Mouse (Mus musculus) ovary, postnatal 14 days (tissue): ENCODE measurements at regions not wholly inside any gene's neighbourhood (a gene's known extent, or its start where the extent isn't known, plus 50 kb on each side); places are given as distances from the start of the nearest gene placed in this dataset.
"Not testable (repeated sequence)": the region's sequence is repeated elsewhere in the genome, so short reads cannot be mapped to it uniquely, and the experiment has no call there.

Experiments
- DNase-seq: peaks from one replicate; pipeline ENCODE4 v3.0.0; 2022; ENCODE audit warnings: low spot score

DNA sequence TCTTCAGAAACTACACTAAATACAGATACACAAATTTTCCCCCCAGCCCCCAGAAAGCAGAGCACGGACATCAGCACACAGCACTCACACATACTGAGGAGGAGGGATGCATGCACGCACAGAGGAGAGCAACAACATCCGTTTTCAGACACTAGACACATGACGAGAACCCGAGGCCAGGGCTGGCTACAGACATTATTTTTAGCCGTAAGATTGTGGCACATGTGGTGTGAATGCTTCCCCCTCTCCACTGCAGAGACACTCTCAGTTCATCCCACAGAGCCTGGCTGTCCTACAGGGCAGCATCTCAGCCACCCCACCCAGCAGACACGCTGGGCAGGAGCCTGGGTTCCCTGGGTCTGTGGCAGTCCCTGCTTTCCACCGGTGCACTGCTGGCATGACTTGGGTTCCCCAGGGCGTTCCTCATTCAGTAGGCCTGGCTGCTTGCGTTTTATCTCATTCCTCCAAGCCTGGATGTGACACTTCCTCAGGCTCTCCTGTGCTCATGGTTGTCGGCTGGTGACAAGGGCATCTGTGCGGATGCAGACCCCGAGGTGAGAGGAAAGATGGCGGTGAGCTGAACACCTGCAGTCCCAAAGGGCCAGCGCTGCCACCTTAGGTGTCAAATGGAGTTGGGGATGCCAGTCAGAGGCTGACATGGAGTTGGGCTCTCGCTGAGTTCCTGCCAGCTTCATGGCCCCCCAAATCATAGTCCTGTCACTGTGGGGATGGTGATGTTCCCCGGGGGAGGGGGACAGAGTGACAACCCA is 247.1 kb upstream of the Myt1l start:
- no peak for DNase-seq

DNA sequence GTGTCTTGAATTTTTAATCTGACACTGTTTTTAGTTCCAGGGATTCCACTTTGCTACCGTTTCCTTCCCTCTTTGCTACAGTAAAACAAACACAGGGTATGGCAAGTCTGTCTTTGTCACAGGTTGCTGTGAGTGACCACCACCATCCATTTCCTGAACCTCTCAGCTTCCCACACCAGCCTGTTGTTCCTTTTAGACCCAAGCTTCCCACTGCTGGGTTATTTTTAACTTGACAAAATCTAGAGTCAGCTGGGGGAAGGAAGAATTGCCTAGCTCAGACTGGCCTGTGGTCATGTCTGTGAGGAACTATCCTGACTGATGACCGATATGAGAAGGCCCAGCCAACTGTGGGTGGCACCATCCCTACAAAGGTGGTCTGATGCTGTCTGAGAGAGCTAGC is 239.4 kb upstream of the Myt1l start:
- no peak for DNase-seq

DNA sequence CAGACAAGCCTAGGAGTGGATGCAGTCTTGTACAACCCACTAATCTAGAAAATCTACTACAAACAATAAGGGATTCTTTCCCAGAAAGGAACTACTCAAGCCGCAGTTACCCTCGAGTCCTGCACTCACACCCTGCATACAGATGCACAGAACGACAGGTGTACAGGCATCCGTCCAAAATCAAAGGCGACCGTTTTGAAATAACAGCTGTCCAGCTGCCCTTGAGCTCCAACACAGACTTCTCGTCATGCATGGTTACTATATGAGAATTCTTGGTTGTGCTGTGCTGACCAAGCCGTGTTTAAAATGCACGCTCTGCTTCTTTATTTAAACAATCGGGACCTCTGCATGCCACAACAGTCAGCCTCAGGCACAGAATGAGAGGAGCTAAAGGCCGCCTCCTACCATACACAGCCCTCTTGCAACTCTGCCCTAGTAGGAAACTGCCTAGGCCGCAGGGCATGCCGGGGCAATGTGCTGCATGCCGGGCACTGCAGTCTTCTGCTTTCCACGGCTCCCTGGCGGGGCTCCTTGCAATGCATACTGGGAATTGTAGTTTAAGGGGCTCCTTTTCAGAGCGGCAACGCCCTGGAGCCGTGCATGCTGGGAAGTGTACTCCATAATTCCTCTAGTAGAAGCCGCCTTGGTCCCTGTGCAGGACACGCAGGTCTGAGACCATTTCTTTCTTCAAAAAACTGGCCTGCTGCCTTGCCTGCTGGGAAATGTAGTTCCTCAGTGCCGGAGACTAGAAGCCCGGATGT is 237.4 kb upstream of the Myt1l start:
- DNase-seq = peak; percentile 83

DNA sequence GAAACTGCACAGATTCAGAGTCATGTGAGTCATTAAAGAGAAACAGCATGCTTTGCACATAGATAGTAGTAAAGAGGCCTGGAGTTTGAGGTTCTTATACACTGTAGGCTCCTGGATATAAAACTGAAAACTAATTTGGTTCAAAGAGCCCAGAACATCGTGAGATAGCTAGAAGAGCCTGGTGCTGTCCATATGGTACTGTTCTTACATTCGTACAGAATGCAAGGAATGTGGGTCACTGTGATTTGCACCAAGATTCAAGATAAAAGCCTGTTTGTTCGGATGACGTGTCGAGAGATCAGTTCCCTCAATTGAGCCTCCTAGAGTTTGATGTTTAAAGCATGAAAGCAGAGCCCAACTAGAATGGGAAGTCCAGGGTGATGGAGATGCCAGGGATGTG is 230.2 kb upstream of the Myt1l start:
- DNase-seq = no peak

DNA sequence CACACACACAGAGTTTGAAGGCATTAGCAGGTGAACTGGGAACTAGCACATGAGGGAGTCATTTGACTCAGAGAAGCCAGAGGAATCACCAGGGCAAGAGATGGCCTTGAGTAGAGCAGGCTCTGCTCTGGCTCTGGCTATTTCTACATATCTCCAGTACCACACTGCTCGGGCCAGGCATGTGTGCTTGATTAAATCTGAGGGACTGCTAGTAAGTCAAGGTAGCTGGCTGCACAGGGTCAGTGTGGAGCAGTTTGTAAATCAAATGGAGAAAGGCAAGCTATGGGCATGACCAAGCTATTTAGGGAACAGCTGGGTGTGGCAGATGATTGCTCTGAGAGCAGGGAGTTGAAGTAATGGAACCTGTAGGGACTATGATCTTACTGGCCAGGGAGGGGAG is 212.5 kb upstream of the Myt1l start:
- no peak for DNase-seq

DNA sequence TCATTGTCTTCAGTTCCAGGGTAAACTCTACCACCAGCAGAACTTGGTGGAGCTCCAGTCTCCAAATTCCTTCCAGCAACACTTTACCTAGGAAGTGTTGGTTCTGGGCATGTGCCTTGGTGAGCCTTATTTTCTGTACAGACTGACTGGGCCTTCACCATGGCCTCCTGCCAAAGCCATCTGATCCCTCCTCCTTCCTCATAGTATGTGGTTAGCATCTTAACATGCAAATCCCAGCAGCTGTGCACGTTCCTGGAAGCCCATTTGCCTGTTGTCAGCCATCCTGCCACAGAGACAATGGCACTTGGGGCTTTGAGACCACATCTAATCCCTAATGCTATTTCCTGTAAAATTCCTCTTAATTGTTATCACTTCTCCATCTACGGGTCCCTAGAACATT is 206.7 kb upstream of the Myt1l start:
- no peak for DNase-seq

DNA sequence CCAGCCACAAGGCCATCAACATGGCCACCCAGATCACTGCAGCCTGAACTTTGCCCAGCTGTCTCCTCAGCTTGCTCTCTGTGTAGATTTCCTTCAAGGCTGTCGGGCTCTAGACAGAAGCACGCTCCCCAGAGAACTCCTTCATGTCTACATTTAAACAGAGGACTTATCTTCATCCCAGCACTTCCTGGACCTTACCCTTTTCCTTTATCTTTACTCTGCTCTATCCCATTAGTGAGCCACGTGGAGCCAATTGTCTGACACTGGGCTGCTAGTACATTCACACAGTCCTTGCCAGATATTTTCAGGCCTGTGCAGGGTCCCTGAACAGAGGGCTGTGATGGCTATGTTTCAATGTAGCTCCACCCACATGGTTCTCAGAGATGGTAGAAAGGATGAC is 204.7 kb upstream of the Myt1l start:
- no peak for DNase-seq

DNA sequence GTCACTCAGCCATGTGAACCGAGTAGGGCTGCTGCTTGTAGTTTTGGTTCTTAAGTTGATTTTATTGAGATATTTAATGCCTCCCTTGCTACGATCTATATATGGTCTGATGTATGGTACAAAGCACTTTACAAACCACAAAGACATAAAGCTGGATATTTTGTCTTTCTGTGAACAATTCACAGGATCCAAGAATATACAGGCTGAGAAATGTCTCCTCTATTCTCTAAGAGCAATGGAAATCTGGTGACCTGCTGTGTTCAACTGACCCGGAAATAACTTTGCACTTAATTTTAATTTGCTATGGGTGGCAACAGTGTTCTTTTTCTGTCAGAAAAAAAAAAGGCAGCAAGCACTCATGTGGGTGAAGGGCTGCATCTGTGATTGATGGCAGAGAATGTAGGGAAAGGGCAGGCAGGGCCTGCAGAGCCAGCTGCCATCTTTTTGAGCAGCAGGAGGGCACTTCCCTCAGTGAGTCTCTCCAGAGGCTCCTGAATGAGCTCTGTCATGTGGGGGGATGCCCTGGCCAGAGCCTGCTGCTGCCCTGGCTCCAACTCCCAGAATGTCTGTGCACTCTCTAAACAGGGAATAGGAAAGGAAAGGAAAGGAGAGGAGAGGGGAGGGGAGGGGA is 192.2 kb upstream of the Myt1l start:
- no peak for DNase-seq

DNA sequence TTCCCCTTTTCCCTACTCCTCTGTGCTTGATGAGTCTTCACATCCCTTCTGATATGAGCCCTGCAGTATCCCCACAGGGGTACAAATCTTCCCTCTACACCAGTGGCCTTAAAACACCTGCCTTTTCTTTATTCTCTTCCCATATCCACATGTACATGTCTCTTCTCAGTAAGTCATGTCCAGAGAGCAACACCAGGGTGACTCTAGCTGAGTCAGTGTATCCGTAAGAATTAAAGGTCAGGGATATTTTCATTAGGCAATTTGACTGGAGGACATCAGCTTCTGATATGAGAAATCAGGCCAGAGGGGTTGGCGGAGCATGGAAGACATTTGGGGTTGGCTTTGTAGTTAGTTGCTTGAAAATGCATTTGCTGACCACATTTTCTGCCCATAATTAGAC is 190.8 kb upstream of the Myt1l start:
- no peak for DNase-seq

DNA sequence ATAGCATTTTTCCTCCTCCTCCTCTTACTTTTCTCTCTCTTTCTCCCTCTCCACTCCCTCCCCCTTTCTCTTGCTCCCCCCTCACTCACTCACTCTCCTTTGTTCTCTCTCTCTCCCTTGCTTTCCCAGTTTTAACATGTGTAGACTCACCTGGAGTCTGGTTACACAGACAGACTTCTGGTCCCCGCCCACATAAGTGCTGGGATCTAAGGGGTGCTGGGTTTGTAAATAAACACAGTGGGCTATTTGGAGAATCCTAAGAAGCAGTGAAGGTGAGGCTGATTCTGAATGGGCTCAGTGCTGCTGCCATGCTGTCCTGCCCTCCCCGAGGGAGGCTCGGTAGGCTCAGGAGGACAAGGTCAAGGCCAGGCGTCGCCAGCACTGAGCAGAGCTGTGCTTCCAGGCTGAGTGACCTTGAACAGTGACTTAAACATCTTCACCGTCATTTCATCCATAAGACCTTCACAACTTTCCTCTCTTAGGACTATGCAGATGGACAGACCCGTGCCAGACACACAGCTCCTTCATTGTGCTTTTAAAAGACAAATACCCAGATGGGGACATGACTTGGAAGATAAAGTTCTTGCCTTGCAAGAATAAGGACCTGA is 186.7 kb upstream of the Myt1l start:
- no peak for DNase-seq

DNA sequence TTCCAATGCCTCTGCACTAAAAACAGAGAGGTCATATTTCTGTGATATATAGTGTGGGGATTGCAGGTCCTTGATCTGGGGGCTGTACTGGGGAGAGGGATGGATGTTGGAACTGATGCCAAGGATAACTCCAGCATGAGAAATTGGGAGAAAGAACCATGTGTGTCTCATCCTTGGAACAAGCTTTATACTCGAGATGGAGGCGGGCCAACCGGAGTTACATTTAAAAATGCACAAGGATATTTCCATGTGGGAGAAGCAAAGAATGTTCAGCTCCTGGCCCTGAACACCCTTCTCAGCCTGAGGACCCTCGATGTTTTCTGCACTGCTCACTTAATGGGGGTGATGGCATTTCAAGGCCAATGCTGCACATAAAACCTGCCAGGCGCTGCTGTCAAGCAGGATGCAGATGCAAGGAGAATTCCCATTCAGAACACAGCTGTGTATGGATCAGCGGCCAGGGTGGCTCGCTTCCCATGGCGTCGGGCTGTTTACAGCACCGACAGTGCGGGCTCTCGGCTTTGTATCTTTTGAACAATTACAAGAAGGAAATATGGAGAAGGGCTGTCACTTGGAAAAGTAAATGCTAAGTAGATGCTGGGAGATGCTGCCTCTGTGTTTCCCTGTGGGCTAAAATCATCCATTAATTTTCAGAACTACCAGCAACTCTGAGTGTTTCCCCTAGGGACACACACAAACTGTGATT is 184.9 kb upstream of the Myt1l start:
- no peak for DNase-seq

DNA sequence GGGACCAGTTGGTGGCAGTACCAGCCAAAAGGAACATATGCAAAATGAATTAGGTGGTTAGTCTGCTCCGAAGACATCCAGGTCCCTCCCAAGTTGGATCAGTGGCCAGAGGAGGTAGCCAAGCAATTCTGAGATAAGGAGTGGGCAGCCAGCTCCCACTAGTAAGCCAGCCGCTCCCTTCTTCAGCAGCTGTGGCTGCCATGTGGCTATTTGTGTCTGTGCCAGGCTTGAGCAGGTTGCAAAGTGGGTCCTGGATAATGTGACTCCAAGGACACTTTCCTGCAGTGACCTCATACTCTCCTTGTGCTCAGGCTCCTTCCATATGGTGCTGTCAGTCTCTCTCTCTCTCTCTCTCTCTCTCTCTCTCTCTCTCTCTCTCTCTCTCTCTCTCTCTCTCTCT is 179.5 kb upstream of the Myt1l start:
- DNase-seq = no peak

DNA sequence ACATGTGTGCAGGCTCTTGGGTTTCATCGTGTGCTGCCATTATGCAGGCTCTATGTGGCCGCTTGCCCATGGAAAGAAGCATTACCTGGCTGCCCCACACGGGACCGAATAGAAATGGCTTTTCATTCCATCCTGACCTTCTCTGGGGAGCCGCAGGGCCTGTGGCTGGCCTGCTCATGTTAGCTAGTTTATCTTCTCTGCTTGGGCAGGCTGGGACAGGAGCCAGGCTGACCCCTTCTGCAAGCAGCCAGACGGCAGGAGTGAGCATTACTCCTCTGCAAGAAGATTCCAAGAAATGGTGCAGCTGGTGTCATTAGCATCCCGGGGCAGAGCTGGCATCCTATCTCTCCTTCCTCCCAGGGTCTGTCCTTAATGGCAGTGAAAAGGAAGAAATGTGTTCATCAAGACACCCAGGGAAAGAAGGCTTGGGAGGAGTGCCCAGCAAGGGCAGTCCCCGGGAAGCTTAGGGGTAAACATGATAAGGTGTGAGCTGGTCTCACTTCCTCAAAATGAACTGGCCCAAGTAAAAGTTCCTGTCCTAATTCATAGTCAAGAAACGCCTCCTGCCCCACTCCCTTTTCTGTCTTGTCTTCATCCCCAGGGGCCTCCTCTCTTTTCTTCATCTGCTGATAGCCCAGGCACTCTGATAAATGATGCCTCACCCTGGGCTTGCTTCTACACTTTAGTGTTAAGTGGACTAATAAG is 178.9 kb upstream of the Myt1l start:
- DNase-seq = peak; percentile 4

DNA sequence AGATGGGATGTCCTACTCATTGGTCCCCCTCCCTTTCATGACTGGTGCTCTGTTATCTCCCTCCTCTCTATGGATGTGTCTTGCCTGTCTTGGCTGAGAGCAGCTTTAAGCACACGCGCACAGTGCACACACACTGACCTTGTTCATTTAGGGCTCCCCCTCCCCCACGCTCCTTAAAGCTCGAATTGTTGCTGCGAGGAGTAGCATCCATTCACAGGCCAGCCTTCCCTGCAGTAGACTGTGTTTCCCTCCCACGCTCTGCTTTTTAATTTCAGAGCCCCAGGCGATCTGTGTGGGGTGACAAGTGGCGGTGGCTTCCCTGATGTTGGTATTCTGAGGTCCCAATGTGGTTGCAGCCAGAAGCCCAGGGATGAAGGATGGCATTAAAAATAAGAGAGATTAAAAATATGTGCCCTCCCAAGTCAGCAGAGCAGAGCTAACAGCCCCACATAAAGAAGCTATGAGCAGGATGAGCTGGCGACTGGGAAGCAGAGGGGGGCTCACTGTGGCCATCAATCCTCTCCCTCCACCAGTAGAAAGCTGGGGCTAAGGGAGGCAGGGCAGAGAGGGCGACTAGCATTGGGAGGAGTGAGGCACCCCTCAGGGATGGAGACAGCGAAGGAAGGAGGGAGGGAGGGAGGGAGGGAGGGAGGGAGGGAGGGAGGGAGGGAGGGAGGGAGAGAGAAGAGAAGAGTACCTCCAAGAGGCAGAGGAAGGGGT is 174.2 kb upstream of the Myt1l start:
- DNase-seq = no peak

DNA sequence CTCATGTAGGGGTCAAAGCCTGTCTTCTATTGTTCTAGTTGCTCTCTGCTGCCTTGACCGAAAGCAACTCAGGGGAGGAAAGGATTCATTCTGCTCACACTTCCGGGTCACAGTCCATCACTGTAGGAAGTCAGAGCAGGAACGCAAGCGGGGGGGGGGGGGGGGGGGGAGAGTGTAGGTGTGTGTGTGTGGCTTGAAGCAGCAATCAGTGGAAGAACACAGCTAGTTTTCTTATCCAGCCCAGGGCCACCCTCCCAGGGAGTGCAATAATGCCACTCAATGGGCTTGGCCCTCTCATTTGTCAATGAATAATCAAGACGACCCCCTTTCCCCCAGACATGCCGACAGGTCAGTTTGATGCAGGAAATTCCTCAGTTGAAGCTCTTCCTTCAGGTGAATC is 173.4 kb upstream of the Myt1l start:
- no peak for DNase-seq

DNA sequence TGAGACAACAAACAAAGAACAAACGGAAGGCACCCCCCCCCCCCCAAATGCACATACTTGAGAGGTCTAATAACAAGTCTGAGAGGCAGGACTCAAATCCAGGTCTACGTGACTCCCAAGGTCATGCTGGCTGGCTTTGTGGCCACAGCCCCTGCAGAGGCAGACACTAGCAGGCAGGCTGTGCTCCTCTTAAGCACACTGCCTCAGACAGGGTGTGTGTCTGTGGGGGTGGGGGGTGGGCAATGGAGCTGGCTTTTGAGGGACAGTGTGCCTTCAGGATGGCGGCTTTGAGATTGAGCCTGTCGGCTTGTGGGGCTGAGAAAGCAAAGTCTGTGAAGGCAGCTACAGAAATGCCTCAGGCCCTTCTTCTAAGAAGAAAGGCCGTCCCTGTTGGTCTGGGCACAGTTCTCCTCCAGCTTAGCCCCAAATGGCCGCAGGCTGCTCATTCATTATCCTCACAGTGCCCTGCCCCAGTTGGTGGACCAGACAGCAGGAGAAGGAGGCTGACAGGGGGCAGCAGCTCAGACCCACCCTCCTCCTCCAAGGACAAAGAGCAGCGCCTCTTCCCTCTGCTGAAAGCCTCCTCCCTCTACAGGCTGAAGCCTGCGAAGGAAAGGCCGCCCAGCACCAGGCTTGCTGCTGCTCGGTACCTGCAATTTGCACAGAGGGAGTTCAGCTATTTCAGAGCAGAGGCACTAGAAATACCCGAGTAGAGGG is 171.3 kb upstream of the Myt1l start:
- no peak for DNase-seq

DNA sequence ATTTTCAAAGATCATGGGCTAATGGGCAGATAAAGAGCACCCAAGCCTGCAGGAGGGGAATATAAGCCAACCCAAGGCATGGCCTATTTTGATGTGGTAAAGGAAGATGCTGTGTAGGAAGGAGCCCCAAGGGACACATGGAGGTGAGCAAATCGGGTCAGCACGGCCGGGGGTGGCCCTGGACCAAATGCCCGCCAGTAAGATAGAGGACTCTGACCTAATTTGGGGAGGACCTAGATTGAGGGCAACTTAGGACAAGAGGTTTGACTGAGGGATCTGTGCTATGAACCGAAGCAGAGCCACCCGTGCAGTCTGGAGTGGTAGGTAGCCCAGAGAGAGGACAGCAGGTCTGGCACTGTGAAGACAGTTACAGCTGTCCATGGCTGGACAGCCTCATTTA is 166.9 kb upstream of the Myt1l start:
- DNase-seq = no peak

DNA sequence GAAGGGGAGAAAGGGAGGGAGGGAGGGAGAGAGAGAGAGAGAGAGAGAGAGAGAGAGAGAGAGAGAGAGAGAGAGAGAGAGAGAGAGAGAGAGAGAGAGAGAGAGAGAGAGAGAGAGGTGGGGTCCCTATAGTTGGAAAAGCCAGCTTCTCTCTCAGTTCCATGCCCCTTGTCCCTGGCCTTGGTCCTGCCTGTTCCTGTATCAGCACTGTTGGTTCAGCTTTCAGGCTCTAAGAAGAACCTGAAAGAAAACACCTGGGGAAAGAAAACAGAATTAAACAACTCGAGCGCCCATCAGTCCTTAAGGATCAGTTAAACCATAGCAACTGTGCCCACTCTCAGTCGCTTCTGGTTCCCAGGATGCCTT is 160.5 kb upstream of the Myt1l start:
- DNase-seq = not testable (repeated sequence)

DNA sequence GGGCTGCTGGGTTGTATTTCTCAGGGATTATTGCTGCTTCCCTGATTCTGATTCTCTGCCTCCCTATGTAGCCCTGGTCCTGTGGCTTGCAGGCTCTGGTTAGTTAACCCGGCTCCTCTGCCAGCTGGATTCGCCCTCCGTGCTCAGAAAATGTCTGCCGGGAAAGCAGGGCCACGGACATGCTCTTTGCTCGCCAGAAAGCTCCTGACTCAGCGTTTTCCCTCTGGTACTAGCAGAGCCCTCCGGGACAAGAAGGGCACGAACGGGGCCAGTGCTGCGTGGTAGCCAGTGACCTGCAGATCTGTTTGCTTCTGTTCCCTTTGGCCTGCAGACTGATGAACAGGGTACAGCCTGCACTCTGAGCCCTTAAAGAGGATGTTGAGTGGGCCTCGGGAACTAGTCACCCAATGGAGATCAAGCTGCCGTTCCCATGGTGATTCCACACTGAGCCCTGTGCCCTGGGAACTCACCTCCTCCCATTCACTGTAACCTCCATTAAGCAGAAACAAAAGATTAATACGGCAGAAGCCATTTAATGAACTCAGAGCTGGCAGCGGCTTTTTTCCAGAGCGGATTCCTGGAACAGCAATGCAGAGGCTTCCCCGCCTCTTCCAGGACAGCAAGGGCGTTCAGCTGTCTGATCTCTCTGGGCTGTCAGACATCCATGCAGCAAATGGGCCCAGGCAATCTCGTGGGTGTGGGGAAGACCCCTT is 159.9 kb upstream of the Myt1l start:
- DNase-seq = peak; percentile 7

DNA sequence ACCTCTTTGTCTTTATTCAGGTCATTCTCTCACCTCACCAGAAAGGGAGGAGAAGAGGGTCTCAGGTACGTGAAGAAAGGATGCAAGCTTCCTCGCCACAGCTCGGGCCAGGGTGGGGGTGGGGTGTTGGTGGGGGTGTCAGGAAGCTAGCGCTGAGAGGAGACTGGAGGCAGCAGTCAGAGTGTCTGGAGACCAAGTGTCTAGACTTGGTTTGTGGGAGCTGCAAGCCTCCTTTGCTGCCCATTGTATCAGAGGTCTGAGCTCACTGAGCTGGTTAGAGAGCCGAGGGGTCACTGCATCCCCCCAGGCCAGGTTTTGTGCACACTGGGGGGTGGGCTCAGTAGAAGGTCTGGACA is 159.4 kb upstream of the Myt1l start:
- DNase-seq = no peak
